Mouse (Mus musculus) embryonic facial prominence, embryonic 10.5 days (tissue): ENCODE measurements around the gene Nkx2-5. TPM values are rescaled to one million over a fixed set of nuclear protein-coding genes. Genes with fewer than 3 reads are reported as not detected.

Source experiments
- DNase-seq: peaks from one replicate; pipeline ENCODE4 v3.0.0-alpha.2; 2017; ENCODE audit warnings: low spot score
- H3K27ac ChIP-seq: fragments of 300-500 bp; sonication (generic); replicated peaks from 2 replicates; pipeline ENCODE4 v1.5.1; 2016; ENCODE audit warnings: mild to moderate bottlenecking
- H3K27me3 ChIP-seq: fragments of 300-500 bp; sonication (generic); replicated peaks from 2 replicates; pipeline ENCODE4 v1.6.1; 2016; ENCODE audit warnings: low read depth, mild to moderate bottlenecking; ENCODE audit not compliant: poor library complexity, severe bottlenecking
- H3K36me3 ChIP-seq: fragments of 300-500 bp; sonication (generic); replicated peaks from 2 replicates; pipeline ENCODE4 v1.6.1; 2016; ENCODE audit warnings: mild to moderate bottlenecking, moderate library complexity
- H3K4me1 ChIP-seq: fragments of 300-500 bp; sonication (generic); 2 replicates; pipeline ENCODE4 v1.6.1; 2016
- H3K4me3 ChIP-seq: fragments of 300-500 bp; sonication (generic); 2 replicates; pipeline ENCODE4 v1.5.1; 2016; ENCODE audit warnings: mild to moderate bottlenecking, moderate library complexity
- H3K9me3 ChIP-seq: fragments of 300-500 bp; sonication (generic); 2 replicates; pipeline ENCODE4 v1.6.1; 2016; ENCODE audit warnings: mild to moderate bottlenecking
- WGBS: fragments of 180-500 bp; shearing (Covaris S2); methylation state at CpG from one replicate; pipeline ENCODE4 v1.1.7; 2016; 5-methylcytosine and 5-hydroxymethylcytosine counted together
- polyA plus RNA-seq: library from polyadenylated mRNA; unstranded; fragments of >200 nt; fragmentation: Nextera tagmentation; extraction: Ambion mirVana; gene quantifications from 2 replicates; pipeline ENCODE4 v1.2.1, GENCODE M21; 2016

The Nkx2-5 gene
- polyA plus RNA-seq, 1 experiment from 2014 or later, result 0.75 TPM

DNA sequence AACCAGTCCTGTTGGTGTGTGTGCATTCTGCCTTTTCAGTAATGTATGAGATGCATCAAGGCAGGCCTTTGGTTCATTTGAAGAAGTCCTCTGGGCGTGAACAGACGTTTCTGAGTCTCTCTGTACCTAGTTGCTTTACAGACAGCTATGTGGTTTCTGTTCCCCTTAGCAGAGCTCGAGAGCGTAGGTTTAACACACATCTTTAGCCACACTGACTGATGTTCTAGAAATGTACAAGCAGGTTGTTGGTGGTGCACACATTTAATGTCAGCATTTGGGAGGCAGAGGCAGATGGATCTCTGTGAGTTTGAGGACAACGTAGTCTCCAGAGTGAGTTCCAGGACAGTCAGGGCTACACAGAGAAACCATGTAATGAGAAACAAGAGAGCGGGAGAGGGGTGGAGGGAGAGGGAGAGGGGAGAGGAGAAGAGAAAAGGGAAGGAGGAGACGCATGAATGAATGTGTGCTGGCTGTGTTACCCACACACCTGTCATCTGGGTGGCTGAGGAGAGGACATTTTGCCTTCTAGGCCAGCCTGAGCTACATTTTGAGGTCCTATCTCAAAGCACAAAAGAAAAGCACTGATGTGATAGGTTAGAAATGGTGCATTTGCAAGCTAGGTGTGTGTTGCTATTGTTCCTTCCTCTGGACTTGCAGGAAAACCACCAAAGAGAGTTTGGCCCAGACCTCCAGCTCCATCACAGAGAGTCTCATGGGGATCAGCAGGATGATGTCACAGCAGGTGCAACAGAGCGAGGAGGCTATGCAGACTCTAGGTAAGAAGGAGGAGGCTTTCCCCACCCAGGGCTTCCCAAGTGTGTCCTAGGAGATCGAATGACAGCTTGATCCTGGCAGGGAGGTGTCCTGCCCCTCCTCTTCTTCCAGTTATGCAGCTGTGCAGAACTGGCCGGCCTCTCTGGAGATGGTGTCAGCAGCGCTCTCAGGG is 54.3 kb downstream of the Nkx2-5 start:
- Histone ChIP-seq H3K4me3 (no peak overlapping the region), H3K27ac (no peak overlapping the region), H3K36me3 (peaks cover 75% of the 10 kb centered on the region), H3K9me3 (no peaks in the 10 kb centered on the region), H3K4me1 (no peaks in the 10 kb centered on the region), H3K27me3 (no peaks in the 10 kb centered on the region)
- 90% methylated on average over 11 of the region's 11 CpGs for WGBS
- no peak for DNase-seq

DNA sequence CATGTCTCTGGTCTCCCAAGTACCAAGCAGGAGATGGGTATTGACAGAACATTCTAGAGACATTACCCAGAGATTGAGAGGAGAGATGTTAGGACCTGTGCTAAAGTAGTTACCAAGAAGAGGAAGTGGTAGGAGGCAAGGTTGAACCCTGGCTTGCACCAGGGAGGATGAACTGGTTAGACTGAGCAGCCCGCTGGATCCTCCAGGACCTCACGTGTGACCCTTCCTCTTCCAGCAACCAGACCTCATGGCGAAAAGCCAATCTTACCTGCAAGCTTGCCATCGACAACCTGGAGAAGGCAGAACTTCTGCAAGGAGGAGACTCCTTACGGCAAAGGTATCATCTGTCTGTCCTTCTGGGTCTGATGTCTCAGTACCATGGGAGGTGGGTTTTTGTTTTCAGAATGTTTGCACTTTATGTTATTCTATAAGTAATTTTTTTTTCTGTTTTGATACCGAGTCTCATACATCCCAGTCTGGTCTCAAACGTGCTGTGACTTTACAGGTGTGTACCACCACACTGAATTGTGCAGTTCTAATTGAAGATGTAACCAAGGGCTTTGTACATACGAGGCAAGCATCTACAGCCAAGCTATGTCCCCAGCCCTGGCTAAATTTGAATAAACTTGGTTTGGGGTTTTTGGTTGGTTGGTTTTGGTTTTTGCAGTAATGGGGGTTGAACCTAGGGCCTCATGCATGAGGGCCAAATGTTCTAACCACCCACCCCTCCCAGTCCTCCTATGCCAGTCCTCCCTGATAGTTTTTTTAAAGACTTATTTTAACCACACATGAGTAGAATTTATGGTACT is 55.1 kb downstream of the Nkx2-5 start:
- 94% methylated on average over 8 of the region's 8 CpGs for WGBS

DNA sequence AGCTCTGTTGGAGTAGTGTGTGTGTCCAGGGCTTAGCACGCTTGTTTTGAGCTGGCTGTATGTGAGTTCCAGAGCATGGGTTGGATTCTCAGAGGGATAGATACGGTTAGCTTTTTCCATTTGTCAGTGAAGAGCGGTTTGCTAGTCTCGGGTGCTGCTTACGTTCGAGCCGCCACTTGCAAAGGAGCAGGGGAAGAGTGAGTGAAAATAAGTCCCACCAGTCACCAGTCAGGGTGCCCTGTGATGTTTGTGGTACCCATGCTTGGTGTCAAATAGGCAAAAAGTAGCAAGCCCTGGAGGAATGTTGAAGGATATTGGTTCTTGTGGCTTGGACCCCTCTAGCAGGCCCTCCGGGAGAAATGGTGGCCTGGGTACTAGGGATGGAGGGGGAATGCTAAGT is 55.8 kb downstream of the Nkx2-5 start:
- Histone ChIP-seq H3K9me3 (no peaks in the 10 kb centered on the region), H3K4me3 (no peak overlapping the region), H3K27ac (no peak overlapping the region), H3K27me3 (no peaks in the 10 kb centered on the region), H3K36me3 (peaks cover 90% of the 10 kb centered on the region), H3K4me1 (no peaks in the 10 kb centered on the region)
- DNase-seq, result no peak
- 92% methylated on average over 8 of the region's 8 CpGs for WGBS

More for the DNA sequence above, 55.1 kb downstream of the Nkx2-5 start:
- no peaks in the 10 kb centered on the region for H3K27me3 ChIP-seq
- H3K36me3 ChIP-seq, result peaks cover 83% of the 10 kb centered on the region
- no peak overlapping the region for H3K4me3 ChIP-seq
- H3K9me3 ChIP-seq, result no peaks in the 10 kb centered on the region
- H3K4me1 ChIP-seq, result no peaks in the 10 kb centered on the region
- no peak for DNase-seq
- no peak overlapping the region for H3K27ac ChIP-seq

Other genes with a start within 250 kb of the Nkx2-5 start
- gene Atp6v0e, start 181.8 kb downstream of the Nkx2-5 start, polyA plus RNA-seq, result 118 and 120 TPM in 2 replicates
- 3.1 and 4.7 TPM in 2 replicates for gene Crebrf, start 129.4 kb downstream of the Nkx2-5 start, polyA plus RNA-seq
- gene Bnip1, start 63.9 kb downstream of the Nkx2-5 start, polyA plus RNA-seq, result 44.4 and 51.0 TPM in 2 replicates
- 11.6 and 12.1 TPM in 2 replicates for gene Kifc5b, start 72.1 kb upstream of the Nkx2-5 start, polyA plus RNA-seq
- 3.8 and 4.7 TPM in 2 replicates for gene Phf1, start 88.0 kb upstream of the Nkx2-5 start, polyA plus RNA-seq
- gene Cuta, start 94.6 kb upstream of the Nkx2-5 start, polyA plus RNA-seq, result 176 and 182 TPM in 2 replicates
- 1.4 and 1.6 TPM in 2 replicates for gene Syngap1, start 96.2 kb upstream of the Nkx2-5 start, polyA plus RNA-seq
- 20.1 and 20.6 TPM in 2 replicates for gene Zbtb9, start 128.2 kb upstream of the Nkx2-5 start, polyA plus RNA-seq
- gene Bak1, start 184.0 kb upstream of the Nkx2-5 start, polyA plus RNA-seq, result 2.8 and 3.3 TPM in 2 replicates
- gene Itpr3, start 212.3 kb upstream of the Nkx2-5 start, polyA plus RNA-seq, result 2.3 and 4.0 TPM in 2 replicates